Mouse (Mus musculus): ENCODE measurements around the gene Gm20835. TPM values are rescaled to one million over a fixed set of nuclear protein-coding genes. Genes with fewer than 3 reads are reported as not detected.

Gm20835 gene
- not detected for polyA plus RNA-seq (2017; shearing (Covaris generic))

GRCm38 (mm10) chrY:36735190-36735589 lies at the start of gene Gm20835:
Gm20835 (minus strand) TSS chrY:36735290.

